ENCODE assay signal across 20 mouse cellular contexts in the genomic region with DNA sequence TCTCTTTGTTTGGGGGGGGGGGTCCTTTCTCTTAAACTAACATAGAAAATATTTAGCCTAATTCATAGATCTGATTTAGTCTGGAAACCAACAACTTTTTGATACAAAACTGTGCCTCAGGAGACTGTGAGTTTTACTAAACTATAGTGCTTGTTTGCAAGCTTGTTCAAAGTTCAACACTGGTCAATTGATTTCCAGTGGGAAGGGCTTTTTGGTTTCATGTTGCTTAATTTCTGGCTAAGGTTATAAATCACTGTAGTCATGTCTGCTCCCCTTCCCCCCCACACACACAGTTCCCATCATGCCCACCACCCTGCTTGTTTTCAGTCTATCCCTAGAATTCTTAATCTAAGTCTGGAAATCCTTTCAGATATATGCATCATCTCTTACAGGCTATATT.
"Had no signal": no experiment of that assay in that cellular context is flagged by ENCODE, and none has a peak within 500 bp of the region (broad histone marks: within the 10 kb centered on the region; RNA-seq: fewer than 3 reads in every experiment).

No protein-coding gene starts in this region.

- H3K36me3 ChIP-seq: stomach, embryonic 15.5 days had no signal

- H3K4me3 ChIP-seq: layer of hippocampus, adult 2 months; limb, embryonic 10.5 days; limb, embryonic 13.5 days; liver, embryonic 13.5 days; lung, embryonic 15.5 days; megakaryocyte, embryonic 14.5 days; midbrain, embryonic 10.5 days; midbrain, embryonic 13.5 days; myocyte; stomach, embryonic 15.5 days had no signal

- DNase-seq: kidney, adult 18-20 months; kidney, postnatal 25 days; layer of hippocampus, adult 9-11 months; liver, embryonic 13.5 days; lung, postnatal 10 days; lung, postnatal 36 days; thymus, postnatal 25 days had no signal

- H3K27ac ChIP-seq: hindbrain, postnatal 0 days; kidney, postnatal 0 days; layer of hippocampus, adult 2 months; limb, embryonic 10.5 days; limb, embryonic 13.5 days; lung, embryonic 15.5 days; midbrain, embryonic 10.5 days; midbrain, embryonic 13.5 days; stomach, embryonic 15.5 days had no signal

- H3K9ac ChIP-seq: limb, embryonic 13.5 days; liver, embryonic 13.5 days; lung, embryonic 15.5 days; midbrain, embryonic 13.5 days; stomach, embryonic 15.5 days had no signal

- H3K27me3 ChIP-seq: limb, embryonic 13.5 days; liver, embryonic 13.5 days; lung, embryonic 15.5 days; megakaryocyte, embryonic 14.5 days; midbrain, embryonic 13.5 days; stomach, embryonic 15.5 days had no signal

- ATAC-seq: hindbrain, postnatal 0 days; inflammation-experienced regulatory T-cells, adult 6 months; midbrain, embryonic 13.5 days; midbrain, embryonic 16.5 days had no signal

- H3K9me3 ChIP-seq: limb, embryonic 10.5 days; limb, embryonic 13.5 days; liver, embryonic 13.5 days; lung, embryonic 15.5 days; megakaryocyte, embryonic 14.5 days; midbrain, embryonic 10.5 days; midbrain, embryonic 13.5 days; stomach, embryonic 15.5 days had no signal

- H3K4me2 ChIP-seq: limb, embryonic 13.5 days; liver, embryonic 13.5 days; lung, embryonic 15.5 days; midbrain, embryonic 13.5 days; stomach, embryonic 15.5 days had no signal
